Mouse (Mus musculus): Measurements from ENCODE around the gene Tnpo1. TPM values are rescaled to one million over a fixed set of nuclear protein-coding genes. Genes with fewer than 3 reads are reported as not detected.

The Tnpo1 gene
- total RNA-seq, 2 experiments from 2014 or later, result 71.9 to 73.1 TPM

DNA sequence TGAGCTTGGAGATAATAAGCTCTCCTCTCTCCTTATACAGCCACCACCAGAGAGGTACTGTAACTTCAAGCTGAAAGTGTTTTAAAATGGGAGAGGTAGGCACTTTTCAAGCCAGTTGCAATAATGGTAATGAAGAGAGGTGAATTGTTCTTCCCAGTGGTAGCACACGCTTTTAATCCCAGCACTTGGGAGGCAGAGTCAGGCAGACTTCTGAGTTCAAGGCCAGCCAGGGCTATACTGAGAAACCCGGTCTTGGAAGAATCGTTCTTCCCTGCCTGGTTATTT lies 716 bp upstream of the Tnpo1 start:
- DNase-seq, result no peak
- intact Hi-C loops (cut with DNase I), result loop anchor here (2.0 to 10.0 kb wide), 3 partner anchors 52 to 166 kb away; no protein-coding TSS in a partner anchor

DNA sequence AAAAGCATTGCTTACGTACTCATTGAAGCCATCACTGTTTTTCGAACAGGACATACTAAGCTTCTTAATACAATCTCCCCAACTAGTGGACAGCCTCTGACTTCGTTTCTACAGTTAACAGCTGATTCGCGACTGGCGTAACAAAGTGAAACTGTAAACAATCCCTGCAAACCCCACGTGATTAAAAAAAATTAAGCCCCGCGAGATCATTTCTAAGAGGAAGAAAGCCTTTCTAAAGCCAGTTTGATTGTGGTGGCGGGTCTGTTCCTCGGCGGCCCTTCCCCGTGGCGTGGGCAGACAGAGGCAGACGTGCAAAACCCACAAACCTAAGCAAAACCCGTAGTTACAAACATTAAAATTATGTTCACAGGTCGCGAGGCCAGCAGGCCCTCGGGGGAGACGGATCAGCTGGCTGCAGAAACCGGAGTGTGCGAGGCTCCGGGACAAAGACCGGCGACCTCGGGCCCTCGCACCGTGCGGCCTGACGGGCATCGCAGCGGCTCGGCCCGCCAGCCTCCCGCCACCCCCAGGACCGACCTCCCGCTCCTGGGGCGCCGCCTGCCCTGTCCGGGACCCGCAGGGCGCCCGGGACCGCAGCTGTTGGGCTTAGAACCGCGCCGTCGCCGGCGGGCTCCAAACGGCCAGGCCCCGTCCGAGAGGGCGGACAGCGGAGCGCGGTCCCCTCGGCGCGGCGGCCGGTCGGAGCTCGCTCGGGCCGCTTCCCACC lies 535 bp downstream of the Tnpo1 start:
- DNase-seq, result peak; percentile 59 to 78
- intact Hi-C loops (cut with DNase I), result loop anchor here (2.0 to 10.0 kb wide), 4 partner anchors 35 to 167 kb away; no protein-coding TSS in a partner anchor

DNA sequence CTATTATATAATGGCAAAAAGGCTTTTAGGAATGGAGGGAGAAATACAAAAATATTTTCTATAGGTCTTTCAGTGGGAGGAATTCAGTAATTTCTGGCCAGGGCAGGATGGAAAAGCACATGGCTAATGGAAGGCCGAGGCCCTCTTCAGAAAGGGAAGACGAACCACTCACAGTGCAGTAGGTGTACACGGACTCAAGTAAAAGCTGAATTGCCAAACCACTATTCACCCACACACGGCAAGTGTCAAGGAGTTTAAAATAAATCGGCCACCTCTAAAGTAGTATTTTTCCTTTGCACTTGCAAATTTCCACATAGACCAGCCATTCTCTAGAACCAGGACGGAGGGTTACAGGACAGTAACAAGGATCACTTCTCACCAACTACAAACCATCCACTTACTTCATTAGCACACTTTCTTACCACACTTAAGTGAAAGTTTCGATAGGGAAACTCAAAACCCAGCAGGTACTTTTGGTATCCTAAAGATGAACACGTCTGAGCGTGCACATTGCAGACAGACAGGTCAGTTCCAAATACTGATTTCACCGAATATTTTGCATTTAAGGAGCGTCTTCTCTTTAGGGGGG lies 1.2 kb downstream of the Tnpo1 start:
- no peak for DNase-seq
- intact Hi-C loops (cut with DNase I), result loop anchor here (2.0 to 10.0 kb wide), 3 partner anchors 34 to 113 kb away; no protein-coding TSS in a partner anchor

DNA sequence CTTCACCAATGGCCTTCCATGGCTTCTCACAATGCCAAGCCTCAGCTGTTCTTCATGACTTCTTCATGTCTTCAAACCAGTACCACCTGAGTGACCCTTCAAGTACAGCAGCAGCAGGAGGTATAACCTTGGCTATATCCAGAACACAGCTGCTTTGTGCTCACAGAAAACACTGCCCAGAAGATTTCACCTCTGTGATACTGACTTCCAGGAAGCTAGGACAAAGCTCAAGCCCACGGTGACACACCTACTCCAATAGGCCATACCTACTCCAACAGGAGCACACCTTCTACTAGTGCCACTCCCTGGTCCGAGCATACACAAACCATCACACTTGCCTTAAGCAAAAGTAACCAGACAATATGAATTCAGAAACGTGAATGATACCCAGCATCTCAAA lies 3.4 kb downstream of the Tnpo1 start:
- no peak for DNase-seq
- intact Hi-C loops (cut with DNase I), result loop anchor here (10.0 kb wide), 1 partner anchor 48 kb away; no protein-coding TSS in a partner anchor

DNA sequence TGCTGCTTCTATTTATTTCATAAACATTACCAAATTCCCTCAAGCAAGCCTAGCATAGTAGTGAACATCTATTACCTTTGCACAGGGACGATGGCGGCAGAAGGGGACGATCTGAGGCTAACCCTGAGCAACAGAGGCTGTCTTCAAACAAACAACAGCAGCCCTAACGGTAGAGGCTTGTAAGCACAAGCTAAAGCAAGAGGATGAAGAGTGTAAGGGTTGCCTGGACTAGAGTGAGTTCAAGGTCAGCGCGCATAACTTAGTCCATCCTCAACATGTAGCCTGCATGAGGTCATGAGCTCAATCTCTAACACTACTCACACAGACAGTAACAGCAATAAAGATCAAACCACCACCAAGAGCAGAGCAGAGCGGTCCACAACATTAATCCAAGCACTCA lies 4.9 kb downstream of the Tnpo1 start:
- DNase-seq, result no peak
- intact Hi-C loops (cut with DNase I), result loop anchor here (10.0 kb wide), 1 partner anchor 46 kb away; no protein-coding TSS in a partner anchor

DNA sequence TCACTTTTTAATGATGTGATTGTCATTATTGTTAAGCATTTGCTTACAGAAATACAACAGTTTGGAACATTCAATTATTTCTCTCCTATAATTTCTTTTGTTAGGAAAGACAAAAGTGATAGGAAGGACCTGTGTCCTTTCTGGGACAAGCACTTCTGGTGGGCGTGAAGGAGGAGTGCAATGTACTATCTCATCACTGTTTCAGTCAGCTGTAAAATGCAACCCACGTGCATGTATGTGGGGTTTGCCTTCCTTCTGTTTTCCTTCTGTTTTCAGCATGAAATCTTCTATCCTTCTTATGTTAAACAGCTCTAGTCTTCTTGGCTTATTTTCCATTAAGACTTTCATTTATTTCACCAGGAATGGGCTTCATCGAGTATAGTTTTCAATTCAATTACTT lies 5.9 kb downstream of the Tnpo1 start:
- DNase-seq, result no peak
- intact Hi-C loops (cut with DNase I), result loop anchor here (10.0 kb wide), 1 partner anchor 45 kb away; no protein-coding TSS in a partner anchor

DNA sequence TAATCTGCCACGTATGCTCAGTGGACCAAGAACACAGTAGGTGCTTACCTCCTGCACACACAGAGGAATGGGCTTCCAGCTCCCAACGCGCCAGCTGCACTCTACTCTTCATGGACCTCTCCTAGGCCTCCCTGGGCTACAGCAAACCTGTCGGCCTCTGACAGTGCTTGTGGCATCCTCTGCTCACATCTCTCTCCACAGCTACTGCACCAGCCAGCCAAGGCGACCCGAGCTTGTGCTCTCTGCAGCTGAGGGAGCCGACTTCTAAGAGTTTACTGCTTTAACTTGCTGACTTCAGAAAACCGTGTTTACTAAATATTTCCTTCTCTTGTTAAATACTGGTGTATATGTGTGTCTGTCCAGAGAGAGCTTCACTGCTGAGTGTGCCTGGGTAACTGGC lies 6.5 kb downstream of the Tnpo1 start:
- no peak for DNase-seq
- intact Hi-C loops (cut with DNase I), result loop anchor here (10.0 kb wide), 1 partner anchor 45 kb away; no protein-coding TSS in a partner anchor

DNA sequence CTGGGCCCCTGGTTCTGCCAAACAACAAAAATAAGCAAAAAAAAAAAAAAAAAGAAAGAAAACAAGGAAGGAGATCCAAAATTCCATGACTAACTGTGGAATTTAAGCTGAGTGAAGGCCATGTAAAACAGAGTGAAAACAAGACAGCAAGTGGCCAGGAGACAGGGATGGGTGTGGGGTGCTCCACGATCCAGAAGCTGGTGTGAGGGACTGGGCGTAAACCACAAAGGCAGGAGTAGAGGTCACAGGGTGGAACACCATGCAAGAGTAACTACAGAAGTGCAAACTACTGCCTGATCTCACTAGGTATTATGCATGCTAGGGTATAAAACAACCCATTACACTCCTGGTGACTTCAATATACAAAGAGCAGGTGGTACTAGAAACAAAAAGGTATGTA lies 8.3 kb downstream of the Tnpo1 start:
- intact Hi-C loops (cut with DNase I), result no loop called here
- DNase-seq, result no peak

DNA sequence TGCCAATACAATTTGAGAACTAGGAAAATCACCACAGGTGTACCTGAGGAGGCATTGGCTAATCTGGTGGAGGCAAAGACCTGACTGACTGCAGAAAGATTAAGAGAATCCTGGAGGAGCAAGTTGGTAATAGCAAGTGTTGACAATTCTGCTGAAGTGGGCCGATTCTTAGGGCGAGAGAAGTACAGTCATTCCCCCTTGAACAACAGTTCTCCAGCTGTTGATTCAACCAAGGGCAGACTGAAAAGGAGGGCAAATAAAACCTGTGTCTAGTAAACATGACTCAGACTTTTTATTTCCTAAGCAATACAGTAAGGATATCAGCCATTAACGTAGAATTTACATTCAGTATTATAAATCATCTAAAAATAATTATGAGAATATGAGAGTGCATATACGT lies 10.6 kb downstream of the Tnpo1 start:
- intact Hi-C loops (cut with DNase I), result no loop called here
- no peak for DNase-seq

DNA sequence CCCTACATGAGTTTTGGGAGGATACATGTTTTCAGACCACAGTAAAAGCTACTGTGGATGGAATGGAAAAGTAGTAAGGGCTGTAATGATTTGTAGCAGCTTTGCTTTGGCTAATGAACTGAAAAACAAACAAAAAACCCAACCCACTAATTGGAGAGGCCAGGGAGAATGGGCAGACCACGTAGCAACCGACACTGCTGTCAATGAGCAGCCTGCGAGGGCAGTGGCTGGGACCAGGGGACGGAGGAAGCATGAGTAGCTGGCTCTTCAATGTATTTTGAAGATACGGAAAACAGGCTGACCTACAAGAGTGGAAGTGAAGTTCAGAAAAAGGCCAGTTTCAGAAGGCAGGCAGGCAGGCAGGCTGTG lies 11.4 kb downstream of the Tnpo1 start:
- intact Hi-C loops (cut with DNase I), result no loop called here
- no peak for DNase-seq

DNA sequence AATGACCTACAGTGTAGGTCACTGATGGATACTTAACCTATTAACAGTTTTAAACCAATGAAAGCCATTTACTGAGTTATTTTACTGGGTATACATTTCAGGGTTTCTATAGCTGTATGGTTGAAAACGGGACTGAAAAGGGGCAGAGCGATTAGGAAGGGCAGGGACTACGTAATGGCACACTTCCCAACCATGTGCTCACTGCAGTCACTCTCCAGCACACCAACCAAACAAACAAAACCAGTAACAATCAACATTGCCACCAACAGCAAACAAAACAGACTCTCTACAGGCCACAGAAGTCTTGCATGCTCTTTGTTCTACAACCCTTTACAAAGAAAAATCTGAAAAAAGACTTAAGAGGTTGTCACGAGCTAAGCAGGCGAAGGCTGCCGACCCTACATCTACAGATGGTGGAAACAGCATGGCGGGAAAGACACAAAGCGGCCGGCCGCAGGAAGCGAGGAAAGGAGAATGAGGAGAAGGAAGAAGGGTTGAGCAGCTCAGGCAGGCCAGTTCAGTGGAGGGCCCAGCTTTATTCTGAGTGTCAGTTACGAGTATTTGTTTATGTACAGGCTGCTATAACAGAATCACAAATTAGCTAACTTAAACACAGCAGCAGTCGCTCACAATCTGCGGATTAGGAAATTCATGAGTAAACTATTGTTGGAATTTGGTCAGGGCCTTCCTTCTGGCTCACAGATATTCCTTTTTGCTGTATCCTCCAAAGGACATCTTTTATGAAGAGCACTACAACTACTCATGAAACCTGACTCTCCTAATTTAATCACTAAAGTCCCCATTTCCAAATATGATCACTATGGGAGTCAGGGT lies 12.0 kb downstream of the Tnpo1 start:
- intact Hi-C loops (cut with DNase I), result no loop called here
- no peak for DNase-seq

DNA sequence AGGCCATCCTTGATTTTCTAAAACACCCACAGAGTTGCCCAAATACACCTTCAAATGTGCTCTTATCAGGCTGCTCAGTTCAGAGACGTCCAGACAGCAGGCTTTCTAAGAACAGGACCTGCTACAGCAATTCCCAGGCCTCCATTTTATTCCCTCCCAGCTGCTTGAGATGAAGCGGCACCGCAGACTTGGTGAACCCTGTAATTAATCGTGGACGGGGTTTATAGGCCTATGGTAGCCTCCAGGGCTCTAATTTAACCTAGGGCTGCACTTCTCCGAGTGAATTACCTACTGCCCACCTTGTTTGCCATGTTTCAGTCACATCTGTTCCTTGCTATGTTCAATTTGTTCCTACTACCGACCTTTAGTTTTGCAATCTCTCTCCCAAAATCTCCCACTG lies 13.0 kb downstream of the Tnpo1 start:
- intact Hi-C loops (cut with DNase I), result no loop called here
- DNase-seq, result no peak

DNA sequence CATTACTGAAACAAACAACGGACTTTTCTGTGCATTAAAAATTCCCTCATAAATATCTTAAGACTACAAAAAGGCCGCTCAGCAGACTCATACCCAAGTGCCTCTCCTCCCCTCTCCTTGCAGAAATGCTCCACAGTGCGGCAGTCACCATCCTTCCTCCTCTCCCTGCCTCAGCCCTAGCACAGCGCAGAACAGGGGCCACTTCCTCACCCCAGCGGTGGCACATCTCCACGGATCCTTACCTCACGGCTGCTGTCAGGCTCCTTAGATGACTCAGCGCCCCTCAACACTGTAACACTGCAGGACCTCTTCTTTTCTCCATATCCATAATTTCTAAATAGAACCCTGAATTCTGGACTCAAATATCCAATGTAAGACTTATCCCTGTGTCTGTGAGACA lies 13.6 kb downstream of the Tnpo1 start:
- intact Hi-C loops (cut with DNase I), result no loop called here
- no peak for DNase-seq

DNA sequence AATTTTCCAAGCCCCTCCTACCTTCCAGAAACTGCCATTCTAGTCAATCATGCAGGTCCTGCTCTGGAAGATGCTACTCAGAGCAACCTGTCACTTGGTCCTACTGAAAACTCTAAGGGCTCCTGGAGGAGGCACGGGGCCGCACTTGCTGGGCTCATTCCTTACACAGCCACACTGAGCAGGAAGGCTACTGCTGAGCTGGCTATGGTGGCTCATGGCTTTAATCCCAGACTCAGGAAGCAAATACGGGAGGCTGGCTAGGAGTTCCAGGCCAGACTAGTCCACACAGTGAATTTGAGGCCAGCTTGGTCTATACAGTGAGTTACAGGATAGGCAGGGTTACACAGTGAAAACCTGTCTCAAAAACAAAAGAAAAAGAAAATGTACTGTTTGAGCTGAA lies 15.4 kb downstream of the Tnpo1 start:
- intact Hi-C loops (cut with DNase I), result no loop called here
- DNase-seq, result no peak

DNA sequence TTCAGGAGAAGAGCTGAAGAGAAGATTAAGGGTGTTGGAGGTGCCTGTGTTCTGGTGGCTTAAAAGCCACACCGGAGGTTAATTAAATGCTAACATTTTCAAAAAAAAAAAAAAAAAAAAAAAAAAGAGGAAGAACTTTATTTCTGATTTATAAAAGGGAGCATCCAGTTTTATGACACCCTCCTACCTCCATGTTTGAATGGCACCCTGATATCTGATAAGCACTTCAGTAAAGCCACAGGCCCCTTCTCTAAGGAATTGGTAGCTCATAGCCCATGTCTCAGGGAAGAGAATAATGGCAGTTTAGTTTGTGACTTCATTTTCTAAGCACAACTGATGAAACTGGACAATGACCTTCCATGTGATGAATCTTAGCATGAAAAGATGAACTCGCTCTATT lies 21.6 kb downstream of the Tnpo1 start:
- no peak for DNase-seq
- intact Hi-C loops (cut with DNase I), result no loop called here

DNA sequence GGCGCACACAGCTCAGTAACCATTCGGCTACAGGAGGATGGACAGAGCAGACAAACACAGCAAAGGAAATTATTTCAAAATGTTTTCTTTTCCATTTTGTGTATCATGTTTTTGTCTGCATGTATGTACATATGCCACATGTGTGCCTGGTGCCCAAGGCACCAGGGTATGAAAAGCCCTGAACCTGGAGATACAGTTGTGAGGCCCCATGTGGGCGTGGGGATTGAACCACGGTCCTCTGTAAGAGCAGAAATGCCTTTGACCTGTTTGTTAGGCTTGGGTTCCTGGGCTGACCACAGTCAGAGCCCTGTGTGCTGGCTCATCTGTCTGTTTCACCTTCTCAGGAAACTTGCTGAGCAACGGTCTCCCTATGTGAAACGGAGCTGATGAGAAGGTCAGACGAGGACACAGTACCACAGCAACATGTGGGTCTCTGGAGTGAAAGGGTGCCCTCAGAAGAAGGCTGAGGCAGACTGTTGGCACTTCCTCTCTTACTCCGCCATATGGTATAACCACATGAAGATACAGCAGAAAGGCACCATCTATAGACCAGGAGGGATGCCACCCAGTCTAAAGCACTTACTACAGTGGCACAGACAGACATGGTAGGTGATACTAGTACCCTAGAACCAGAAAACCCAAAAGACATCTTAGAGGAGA lies 23.7 kb downstream of the Tnpo1 start:
- no peak for DNase-seq
- intact Hi-C loops (cut with DNase I), result no loop called here

DNA sequence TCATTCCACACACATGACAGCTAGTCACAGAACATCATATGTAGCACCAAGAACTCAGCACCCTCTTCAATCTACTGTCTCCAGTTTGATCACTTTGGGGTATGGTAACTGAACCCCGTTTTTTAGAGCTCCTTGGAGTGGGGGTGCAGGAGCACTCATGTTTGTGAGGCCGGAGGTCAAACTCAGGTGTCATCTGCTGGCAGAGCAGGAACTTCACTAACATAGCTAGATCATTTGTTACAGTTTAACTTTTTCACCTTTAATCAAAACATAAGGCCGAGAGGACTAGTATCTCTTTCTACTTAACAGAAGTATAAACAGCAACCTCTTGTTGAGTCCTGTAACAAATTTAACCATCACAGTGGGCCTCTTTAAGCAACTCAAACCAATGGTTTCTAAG lies 26.6 kb downstream of the Tnpo1 start:
- no peak for DNase-seq

DNA sequence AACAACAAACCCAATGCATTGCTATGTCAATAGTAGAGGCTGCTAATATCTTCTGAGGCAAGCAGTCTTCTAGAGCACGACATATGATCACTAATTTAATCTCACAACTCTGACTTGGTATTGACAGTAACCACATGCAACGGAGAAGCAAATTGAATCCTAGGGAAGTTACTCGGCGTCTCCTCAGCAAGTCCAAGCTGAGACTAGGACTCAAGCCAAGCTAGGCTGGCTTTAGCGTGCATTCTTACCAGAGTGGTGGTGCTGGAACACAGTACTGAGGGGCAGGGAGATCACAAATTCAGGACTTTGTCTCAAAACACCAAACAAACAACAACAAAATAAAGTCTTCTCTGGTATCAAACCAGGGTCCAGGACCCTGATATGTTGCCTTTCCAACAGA lies 28.6 kb downstream of the Tnpo1 start:
- intact Hi-C loops (cut with DNase I), result no loop called here
- DNase-seq, result peak in 1 of 2 experiments; percentile 25

More for the DNA sequence above, 26.6 kb downstream of the Tnpo1 start:
- intact Hi-C loops (cut with DNase I), result no loop called here

DNA sequence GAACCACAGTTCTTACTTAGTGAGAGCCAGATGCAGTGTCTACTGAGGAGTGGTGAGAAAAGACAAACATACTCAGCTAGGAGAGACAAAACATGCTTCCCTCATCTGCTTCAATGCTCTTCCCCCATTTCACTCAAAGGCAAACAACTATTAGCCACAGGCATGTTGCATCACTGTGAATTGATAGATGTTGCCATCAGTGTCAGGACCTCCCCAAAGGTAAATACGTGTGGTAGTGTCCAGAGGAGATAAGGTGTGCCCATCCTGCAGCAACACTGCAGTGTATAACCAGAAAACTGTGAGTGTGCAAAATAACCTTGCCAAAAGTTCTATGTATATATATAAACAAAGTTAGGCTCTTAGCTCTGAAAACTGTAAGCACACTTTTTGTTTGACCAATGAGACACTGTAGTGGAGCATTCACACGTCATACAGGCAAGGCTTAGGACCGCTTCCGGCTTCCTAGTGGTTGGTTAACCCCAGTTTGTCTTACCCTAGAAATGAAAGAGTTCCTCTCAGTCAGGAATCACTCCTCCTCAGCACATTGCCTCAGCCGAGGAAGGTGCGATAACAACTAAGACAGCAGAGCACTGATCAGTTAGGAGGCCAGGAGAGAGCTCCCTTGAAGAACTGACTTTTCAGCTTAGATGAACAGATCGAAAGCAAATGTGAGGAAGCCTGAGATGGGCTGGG lies 29.6 kb downstream of the Tnpo1 start:
- no peak for DNase-seq
- intact Hi-C loops (cut with DNase I), result no loop called here

DNA sequence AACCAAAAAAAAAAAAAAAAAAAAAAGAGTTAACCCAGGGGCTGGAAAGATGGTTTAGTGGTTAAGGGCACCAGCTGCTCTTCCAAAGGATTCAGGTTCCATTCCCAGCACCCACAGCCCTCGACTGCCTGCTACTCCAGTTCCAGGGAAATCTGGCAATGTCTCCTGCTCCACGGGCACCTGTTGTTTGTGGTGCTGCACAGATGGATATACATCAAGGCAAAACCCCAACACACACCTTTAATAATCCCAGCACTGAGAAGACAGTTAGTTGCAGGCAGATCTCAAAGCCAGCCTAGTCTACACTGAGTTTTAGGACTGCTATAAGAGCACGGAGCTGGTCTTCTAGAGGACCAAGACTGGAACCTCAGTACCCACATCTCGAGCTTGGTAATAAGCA lies 30.2 kb downstream of the Tnpo1 start:
- intact Hi-C loops (cut with DNase I), result no loop called here
- DNase-seq, result no peak

All from heart, postnatal 36 days (tissue).